Mouse (Mus musculus): Measurements from ENCODE around the gene Mta1.

Gene Mta1

GRCm38 (mm10) chr12:113134502-113134901 is 36.4 kb downstream of the Mta1 start:
- DNase-seq, result no peak

- no peak for DNase-seq
Observed at GRCm38 (mm10) chr12:113135401-113135800, 37.3 kb downstream of the Mta1 start.

GRCm38 (mm10) chr12:113136492-113137020 is 38.5 kb downstream of the Mta1 start:
- no peak for DNase-seq

- DNase-seq, result no peak
Observed at GRCm38 (mm10) chr12:113137260-113138213, 39.5 kb downstream of the Mta1 start.

GRCm38 (mm10) chr12:113138291-113138690 is 40.2 kb downstream of the Mta1 start:
- DNase-seq, result no peak

GRCm38 (mm10) chr12:113138901-113139864 is 41.1 kb downstream of the Mta1 start:
- DNase-seq, result no peak

- DNase-seq, result peak; percentile 94
Observed at GRCm38 (mm10) chr12:113139908-113140615, 42.0 kb downstream of the Mta1 start, which contains the start of gene Crip2. Crip2 (plus strand) TSS chr12:113140236.

GRCm38 (mm10) chr12:113140616-113141411 is 42.7 kb downstream of the Mta1 start:
- DNase-seq, result peak; percentile 41

- no peak for DNase-seq
Observed at GRCm38 (mm10) chr12:113141531-113141973, 43.5 kb downstream of the Mta1 start.

- DNase-seq, result no peak
Observed at GRCm38 (mm10) chr12:113142021-113142975, 44.2 kb downstream of the Mta1 start.

GRCm38 (mm10) chr12:113143164-113143563 is 45.1 kb downstream of the Mta1 start:
- peak; percentile 40 for DNase-seq

GRCm38 (mm10) chr12:113144001-113144756 is 46.1 kb downstream of the Mta1 start:
- peak; percentile 69 for DNase-seq

GRCm38 (mm10) chr12:113144886-113145285 is 46.8 kb downstream of the Mta1 start:
- DNase-seq, result no peak

- DNase-seq, result no peak
Observed at GRCm38 (mm10) chr12:113145591-113145990, 47.5 kb downstream of the Mta1 start.

- peak; percentile 93 for DNase-seq
Observed at GRCm38 (mm10) chr12:113146112-113147057, 48.3 kb downstream of the Mta1 start, which contains the start of gene Crip1. Crip1 (plus strand) TSS chr12:113146316.

GRCm38 (mm10) chr12:113147481-113147880 is 49.4 kb downstream of the Mta1 start:
- DNase-seq, result no peak

GRCm38 (mm10) chr12:113148381-113149035 is 50.4 kb downstream of the Mta1 start:
- peak; percentile 65 for DNase-seq

Measured in thymus, postnatal 4 days (tissue).